Mouse (Mus musculus) heart, postnatal 0 days (tissue): ENCODE results near the gene Ciita. TPM values are rescaled to one million over a fixed set of nuclear protein-coding genes. Genes with fewer than 3 reads are reported as not detected.

Experiments used
- ATAC-seq: fragments of 200-750 bp; cut with Nextera tagmentation; 2 replicates; pipeline ENCODE4 v1.8.0; 2017; ENCODE audit warnings: low read depth, moderate number of reproducible peaks, moderate library complexity; ENCODE audit not compliant: insufficient read depth
- DNase-seq: peaks from one replicate; pipeline ENCODE4 v3.0.0-alpha.2; 2016; ENCODE audit warnings: low spot score
- H3K27ac ChIP-seq: fragments of 300-500 bp; sonication (generic); 2 replicates; pipeline ENCODE4 v1.5.1; 2014; ENCODE audit warnings: low read depth, mild to moderate bottlenecking
- H3K27me3 ChIP-seq: fragments of 300-500 bp; sonication (generic); 2 replicates; pipeline ENCODE4 v1.6.1; 2014; ENCODE audit warnings: low read length, mixed read lengths; ENCODE audit not compliant: control insufficient read depth, insufficient read depth
- H3K36me3 ChIP-seq: fragments of 300-500 bp; sonication (generic); replicated peaks from 2 replicates; pipeline ENCODE4 v1.6.1; 2014; ENCODE audit warnings: low read length, mixed read lengths; ENCODE audit not compliant: control insufficient read depth, insufficient read depth
- H3K4me1 ChIP-seq: fragments of 300-500 bp; sonication (generic); 2 replicates; pipeline ENCODE4 v1.6.1; 2014; ENCODE audit warnings: antibody characterized with exemption; ENCODE audit not compliant: control insufficient read depth, insufficient read depth
- H3K4me2 ChIP-seq: fragments of 300-500 bp; sonication (generic); 2 replicates; pipeline ENCODE4 v1.6.1; 2014; ENCODE audit warnings: low read depth, mild to moderate bottlenecking, low read length, moderate library complexity
- H3K4me3 ChIP-seq: fragments of 300-500 bp; sonication (generic); 2 replicates; pipeline ENCODE4 v1.5.1; 2014; ENCODE audit warnings: low read depth, low read length
- H3K9ac ChIP-seq: fragments of 300-500 bp; sonication (generic); replicated peaks from 2 replicates; pipeline ENCODE4 v1.6.1; 2014; ENCODE audit warnings: low read depth, low read length, mixed read lengths
- H3K9me3 ChIP-seq: fragments of 300-500 bp; sonication (generic); replicated peaks from 2 replicates; pipeline ENCODE4 v1.6.1; 2016; ENCODE audit warnings: low read length; ENCODE audit not compliant: control insufficient read depth
- CTCF ChIP-seq: IDR thresholded peaks from 2 replicates; pipeline ENCODE4 v1.5.1; 2016; ENCODE audit warnings: antibody characterized with exemption, control low read depth, low read depth
- EP300 ChIP-seq: IDR thresholded peaks from 2 replicates; pipeline ENCODE4 v1.6.1; 2016; ENCODE audit warnings: antibody characterized with exemption, low read depth
- WGBS: fragments of 180-500 bp; shearing (Covaris S2); extraction: QIAGEN DNeasy Blood & Tissue Kit; methylation state at CpG from one replicate; pipeline ENCODE4 v1.1.7; 2014; 5-methylcytosine and 5-hydroxymethylcytosine counted together
- polyA plus RNA-seq: library from polyadenylated mRNA; unstranded; fragments of >200 nt; fragmentation: Nextera tagmentation; extraction: Ambion mirVana; gene quantifications from 2 replicates; pipeline ENCODE4 v1.2.1, GENCODE M21; 2015
- total RNA-seq: library from RNA; depleted of rRNA; stranded (reverse); fragments of >200 nt; gene quantifications from 2 replicates; pipeline ENCODE4 v1.2.3, GENCODE M21; 2014; ENCODE audit warnings: low replicate concordance

Ciita gene
- total and polyA plus RNA-seq, 2 experiments from 2014 or later: 0.08 TPM; not detected in 1

- H3K27ac ChIP-seq: no peak overlapping the region
- TF ChIP-seq EP300 (no peak), CTCF (no peak)
- H3K4me1 ChIP-seq: no peaks in the 10 kb centered on the region
- 59% methylated on average over 5 of the region's 5 CpGs for WGBS
- no peak overlapping the region for H3K4me2 ChIP-seq
- no peak for ATAC-seq
- no peaks in the 10 kb centered on the region for H3K27me3 ChIP-seq
- no peaks in the 10 kb centered on the region for H3K9me3 ChIP-seq
- H3K4me3 ChIP-seq: no peak overlapping the region
- DNase-seq: no peak
- H3K9ac ChIP-seq: no peak overlapping the region
- H3K36me3 ChIP-seq: no peaks in the 10 kb centered on the region
Measured at GRCm38 (mm10) chr16:10518030-10518429, 38.2 kb downstream of the Ciita start.

GRCm38 (mm10) chr16:10520908-10521614 lies 41.2 kb downstream of the Ciita start:
- no peak overlapping the region for H3K4me3 ChIP-seq
- ATAC-seq (peak; percentile 66), DNase-seq (peak; percentile 84)
- no peaks in the 10 kb centered on the region for H3K27me3 ChIP-seq
- no peaks in the 10 kb centered on the region for H3K9me3 ChIP-seq
- peak; percentile 82 for TF ChIP-seq CTCF
- no peak for TF ChIP-seq EP300
- no peaks in the 10 kb centered on the region for H3K36me3 ChIP-seq
- WGBS: 44% methylated on average over 2 of the region's 2 CpGs
- no peaks in the 10 kb centered on the region for H3K4me1 ChIP-seq
- no peak overlapping the region for H3K9ac ChIP-seq
- H3K4me2 ChIP-seq: no peak overlapping the region
- H3K27ac ChIP-seq: no peak overlapping the region

GRCm38 (mm10) chr16:10522811-10523210 lies 43.0 kb downstream of the Ciita start:
- peak; percentile 67 for TF ChIP-seq CTCF
- no peak for TF ChIP-seq EP300
- Histone ChIP-seq H3K4me1 (no peaks in the 10 kb centered on the region), H3K4me3 (no peak overlapping the region), H3K27ac (no peak overlapping the region), H3K4me2 (no peak overlapping the region), H3K9me3 (no peaks in the 10 kb centered on the region), H3K27me3 (no peaks in the 10 kb centered on the region), H3K36me3 (no peaks in the 10 kb centered on the region), H3K9ac (no peak overlapping the region)
- DNase-seq: peak; percentile 48
- no peak for ATAC-seq
- WGBS: 72% methylated on average over 1 of the region's 1 CpGs

- 92% methylated on average over 8 of the region's 8 CpGs for WGBS
- Histone ChIP-seq H3K4me1 (no peaks in the 10 kb centered on the region), H3K27ac (no peak overlapping the region), H3K36me3 (no peaks in the 10 kb centered on the region), H3K9me3 (no peaks in the 10 kb centered on the region), H3K27me3 (no peaks in the 10 kb centered on the region), H3K9ac (no peak overlapping the region), H3K4me2 (no peak overlapping the region), H3K4me3 (no peak overlapping the region)
- ATAC-seq (no peak), DNase-seq (no peak)
- TF ChIP-seq EP300 (no peak), CTCF (no peak)
Measured at GRCm38 (mm10) chr16:10523650-10524049, 43.8 kb downstream of the Ciita start.

- no peak overlapping the region for H3K9ac ChIP-seq
- no peaks in the 10 kb centered on the region for H3K9me3 ChIP-seq
- TF ChIP-seq CTCF (no peak), EP300 (no peak)
- no peaks in the 10 kb centered on the region for H3K4me1 ChIP-seq
- 65% methylated on average over 4 of the region's 4 CpGs for WGBS
- H3K27me3 ChIP-seq: no peaks in the 10 kb centered on the region
- DNase-seq (no peak), ATAC-seq (no peak)
- H3K27ac ChIP-seq: no peak overlapping the region
- H3K4me3 ChIP-seq: no peak overlapping the region
- peaks cover 11% of the 10 kb centered on the region for H3K36me3 ChIP-seq
- H3K4me2 ChIP-seq: no peak overlapping the region
Measured at GRCm38 (mm10) chr16:10524866-10525609, 45.2 kb downstream of the Ciita start.
